Mouse (Mus musculus) monocyte, adult 5-6 weeks (primary cell): ENCODE data around the gene Gsta3. TPM values are rescaled to one million over a fixed set of nuclear protein-coding genes. Genes with fewer than 3 reads are reported as not detected.
"Not testable (repeated sequence)": the region's sequence is repeated elsewhere in the genome, so short reads cannot be mapped to it uniquely, and the experiment has no call there.

Experiments
- ATAC-seq: fragments of 153-309, 156-312 bp; replicated peaks from 2 replicates; pipeline ENCODE4 v1.8.0; 2017; ENCODE audit warnings: mild to moderate bottlenecking; ENCODE audit not compliant: low TSS enrichment, insufficient number of reproducible peaks, severe bottlenecking, poor library complexity, low FRiP score
- total RNA-seq: library from RNA; stranded (forward); fragments of 200-1000, 200-491, 200-594 nt; gene quantifications from 3 replicates; pipeline ENCODE4 v1.2.3, GENCODE M21; 2017

Gsta3 gene
- total RNA-seq, 1 experiment from 2014 or later, result 4.7 TPM

GRCm38 (mm10) chr1:21251661-21252060 is 11.3 kb downstream of the Gsta3 start:
- ATAC-seq, result no peak

GRCm38 (mm10) chr1:21252566-21253302 is 12.3 kb downstream of the Gsta3 start:
- no peak for ATAC-seq

- no peak for ATAC-seq
These were observed 12.9 kb downstream of the Gsta3 start for GRCm38 (mm10) chr1:21253303-21253650.

GRCm38 (mm10) chr1:21253856-21254255 is 13.5 kb downstream of the Gsta3 start:
- ATAC-seq, result no peak

- no peak for ATAC-seq
These were observed 15.4 kb downstream of the Gsta3 start for GRCm38 (mm10) chr1:21255625-21256345.

GRCm38 (mm10) chr1:21256391-21256790 is 16.0 kb downstream of the Gsta3 start:
- ATAC-seq, result no peak

- no peak for ATAC-seq
These were observed 16.5 kb downstream of the Gsta3 start for GRCm38 (mm10) chr1:21256871-21257270.

GRCm38 (mm10) chr1:21259981-21260380 is 19.6 kb downstream of the Gsta3 start:
- not testable (repeated sequence) for ATAC-seq

GRCm38 (mm10) chr1:21262401-21262800 is 22.0 kb downstream of the Gsta3 start:
- ATAC-seq, result no peak

- no peak for ATAC-seq
These were observed 23.6 kb downstream of the Gsta3 start for GRCm38 (mm10) chr1:21263986-21264385.

- ATAC-seq, result no peak
These were observed 24.4 kb downstream of the Gsta3 start for GRCm38 (mm10) chr1:21264747-21265146.

GRCm38 (mm10) chr1:21266766-21267165 is 26.4 kb downstream of the Gsta3 start:
- no peak for ATAC-seq

GRCm38 (mm10) chr1:21267466-21267865 is 27.1 kb downstream of the Gsta3 start:
- ATAC-seq, result not testable (repeated sequence)

- ATAC-seq, result peak; percentile 64; the same call in 1 of the 2 replicates
These were observed 31.1 kb downstream of the Gsta3 start for GRCm38 (mm10) chr1:21271343-21272055.

- ATAC-seq, result no peak
These were observed 31.7 kb downstream of the Gsta3 start for GRCm38 (mm10) chr1:21272056-21272431.

GRCm38 (mm10) chr1:21273091-21273490 is 32.7 kb downstream of the Gsta3 start:
- no peak for ATAC-seq

GRCm38 (mm10) chr1:21274437-21275040 is 34.1 kb downstream of the Gsta3 start:
- no peak for ATAC-seq

- ATAC-seq, result not testable (repeated sequence)
These were observed 35.0 kb downstream of the Gsta3 start for GRCm38 (mm10) chr1:21275366-21275765.

- peak; percentile 65 for ATAC-seq
These were observed 35.8 kb downstream of the Gsta3 start for GRCm38 (mm10) chr1:21276158-21276557.
